In the genomic region with DNA sequence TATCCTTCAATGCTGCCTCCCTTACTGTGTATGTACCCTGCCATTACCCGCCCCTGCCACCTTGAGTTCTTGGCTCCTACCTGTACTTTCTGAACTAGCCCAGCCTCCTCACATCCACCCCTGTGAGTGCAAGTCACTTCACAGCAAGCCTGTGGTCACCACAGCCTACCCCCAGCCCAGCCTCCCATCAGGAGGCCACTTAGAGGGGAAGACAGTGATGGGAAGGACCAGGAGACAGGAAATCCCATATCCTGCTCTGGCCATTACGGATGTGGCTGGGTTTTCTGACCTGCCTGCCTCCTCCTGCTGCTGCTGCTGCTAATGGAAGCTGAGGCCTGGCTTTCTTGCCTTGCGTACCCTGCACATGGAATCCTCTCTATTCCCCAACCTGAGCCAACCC, we compare ENCODE assay signal across 10 mouse cellular contexts. TPM values are rescaled to one million over a fixed set of nuclear protein-coding genes. Genes with fewer than 3 reads are reported as not detected.
DNase-seq lines count a peak whose midpoint lies in the region; ATAC-seq and TF ChIP-seq lines count a peak whose summit lies in the region.
"Had no signal": no experiment of that assay in that cellular context is flagged by ENCODE, and none has a peak within 500 bp of the region (broad histone marks: within the 10 kb centered on the region; RNA-seq: fewer than 3 reads in every experiment).

No protein-coding gene starts in this region.

- no peaks in the 10 kb centered on the region for H3K9me3 ChIP-seq in forebrain, embryonic 12.5 days
- H3K9me3 ChIP-seq in forebrain, embryonic 11.5 days (ENCODE audit: control insufficient read depth, low read length): no peaks in the 10 kb centered on the region
- no peaks in the 10 kb centered on the region for H3K9me3 ChIP-seq in lung, embryonic 14.5 days (ENCODE audit: low read depth, low read length)
- no peaks in the 10 kb centered on the region for H3K9me3 ChIP-seq in intestine, postnatal 0 days (ENCODE audit: control insufficient read depth)
- H3K9me3 ChIP-seq: limb, embryonic 13.5 days had no signal

- TF ChIP-seq CTCF in lung, embryonic 14.5 days (IDR thresholded peaks at IDR 0.05; ENCODE audit: low read depth): no peak
- no peak for TF ChIP-seq CTCF in lung, adult 2 months (IDR thresholded peaks at IDR 0.05; ENCODE audit: insufficient read depth, low read length)
- TF ChIP-seq CTCF in intestine, postnatal 0 days (IDR thresholded peaks at IDR 0.05; ENCODE audit: low read depth): 0 out of 2 replicates have a peak, but pooled peaks have one; percentile 2
- no peak for TF ChIP-seq CTCF in small intestine, adult 2 months (IDR thresholded peaks at IDR 0.05; ENCODE audit: extremely low read depth, insufficient read length, insufficient replicate concordance, low read depth, low read length)

- no peak for DNase-seq in forebrain, embryonic 11.5 days (ENCODE audit: low spot score)
- no peak for DNase-seq in lung, embryonic 14.5 days
- no peak for DNase-seq in lung, adult 2 months
- no peak for DNase-seq in thymus, postnatal 25 days
- no peak for DNase-seq in adrenal gland, postnatal 25 days
- DNase-seq: cerebellum, postnatal 36 days had no signal

- no peaks in the 10 kb centered on the region for H3K27me3 ChIP-seq in forebrain, embryonic 12.5 days
- H3K27me3 ChIP-seq in forebrain, embryonic 11.5 days (ENCODE audit: control insufficient read depth, insufficient read depth, low read length): no peaks in the 10 kb centered on the region
- no peaks in the 10 kb centered on the region for H3K27me3 ChIP-seq in lung, embryonic 14.5 days (ENCODE audit: insufficient read depth, low read length)
- no peaks in the 10 kb centered on the region for H3K27me3 ChIP-seq in intestine, postnatal 0 days (replicated peaks; ENCODE audit: control insufficient read depth, insufficient read depth, low read length)
- H3K27me3 ChIP-seq in small intestine, adult 2 months (ENCODE audit: control insufficient read depth, insufficient read depth, low read length): no peaks in the 10 kb centered on the region

- H3K4me1 ChIP-seq in forebrain, embryonic 12.5 days: peaks cover 16% of the 10 kb centered on the region; the same call in 1 of the 2 replicates
- H3K4me1 ChIP-seq in forebrain, embryonic 11.5 days (replicated peaks; ENCODE audit: control insufficient read depth, insufficient read depth, low read length): 0 out of 2 replicates have a peak, but pooled peaks cover 2% of the 10 kb centered on the region
- H3K4me1 ChIP-seq in lung, embryonic 14.5 days (ENCODE audit: insufficient read depth): peaks cover 8% of the 10 kb centered on the region; the same call in 1 of the 2 replicates
- H3K4me1 ChIP-seq in lung, adult 2 months (ENCODE audit: control insufficient read depth, insufficient read depth, low read length): peaks cover 35% of the 10 kb centered on the region
- H3K4me1 ChIP-seq in intestine, postnatal 0 days (replicated peaks; ENCODE audit: control insufficient read depth, insufficient read depth, low read length): 0 out of 2 replicates have a peak, but pooled peaks cover 6% of the 10 kb centered on the region
- H3K4me1 ChIP-seq in small intestine, adult 2 months (ENCODE audit: control insufficient read depth, insufficient read depth, insufficient read length, low read length): peaks cover 38% of the 10 kb centered on the region

- no peak for TF ChIP-seq POLR2A in lung, adult 2 months (IDR thresholded peaks at IDR 0.05; ENCODE audit: borderline replicate concordance, extremely low read depth, low read depth, low read length)
- no peak for TF ChIP-seq POLR2A in small intestine, adult 2 months (IDR thresholded peaks at IDR 0.05; ENCODE audit: low read depth, low read length)

- H3K36me3 ChIP-seq in forebrain, embryonic 12.5 days (replicated peaks): no peaks in the 10 kb centered on the region
- H3K36me3 ChIP-seq in forebrain, embryonic 11.5 days (ENCODE audit: control insufficient read depth, insufficient read depth, low read length): no peaks in the 10 kb centered on the region
- 0 out of 2 replicates have a peak, but pooled peaks cover 6% of the 10 kb centered on the region for H3K36me3 ChIP-seq in lung, embryonic 14.5 days (ENCODE audit: insufficient read depth)
- peaks cover 17% of the 10 kb centered on the region; the same call in 1 of the 2 replicates for H3K36me3 ChIP-seq in intestine, postnatal 0 days (ENCODE audit: control insufficient read depth, insufficient read depth)
- peaks cover 22% of the 10 kb centered on the region for H3K36me3 ChIP-seq in small intestine, adult 2 months (ENCODE audit: control insufficient read depth, insufficient read depth, low read length)
- H3K36me3 ChIP-seq: limb, embryonic 13.5 days had no signal

- H3K4me2 ChIP-seq in forebrain, embryonic 12.5 days: no peak overlapping the region
- no peak overlapping the region for H3K4me2 ChIP-seq in forebrain, embryonic 11.5 days (ENCODE audit: low read depth, low read length, severe bottlenecking)
- H3K4me2 ChIP-seq in lung, embryonic 14.5 days: no peak overlapping the region
- peak overlapping the region; percentile 7; the same call in 1 of the 2 replicates for H3K4me2 ChIP-seq in intestine, postnatal 0 days (replicated peaks; ENCODE audit: low read depth)
- H3K4me2 ChIP-seq: limb, embryonic 13.5 days had no signal

- no peak for ATAC-seq in forebrain, embryonic 12.5 days (ENCODE audit: low FRiP score)
- no peak for ATAC-seq in forebrain, embryonic 11.5 days (replicated peaks; ENCODE audit: low FRiP score)
- ATAC-seq in lung, embryonic 14.5 days (ENCODE audit: insufficient read depth): no peak
- ATAC-seq in intestine, postnatal 0 days: no peak

- no peak overlapping the region for H3K4me3 ChIP-seq in forebrain, embryonic 12.5 days (replicated peaks)
- H3K4me3 ChIP-seq in forebrain, embryonic 11.5 days (ENCODE audit: low read depth, low read length): no peak overlapping the region
- no peak overlapping the region for H3K4me3 ChIP-seq in lung, embryonic 14.5 days (ENCODE audit: low read depth, low read length)
- no peak overlapping the region for H3K4me3 ChIP-seq in lung, adult 2 months (replicated peaks; ENCODE audit: extremely low read depth, low read depth, low read length)
- no peak overlapping the region for H3K4me3 ChIP-seq in intestine, postnatal 0 days (ENCODE audit: low read depth, low read length)
- H3K4me3 ChIP-seq in small intestine, adult 2 months (ENCODE audit: low read depth, low read length): no peak overlapping the region
- H3K4me3 ChIP-seq: limb, embryonic 13.5 days had no signal

- H3K27ac ChIP-seq in forebrain, embryonic 12.5 days: 0 out of 2 replicates have a peak overlapping the region, but pooled peaks have one; percentile 26
- H3K27ac ChIP-seq in forebrain, embryonic 11.5 days (ENCODE audit: low read depth, low read length): no peak overlapping the region
- peak overlapping the region; percentile 69 for H3K27ac ChIP-seq in lung, embryonic 14.5 days (ENCODE audit: low read depth)
- peak overlapping the region; percentile 62 for H3K27ac ChIP-seq in intestine, postnatal 0 days (ENCODE audit: low read depth, low read length)
- peak overlapping the region; percentile 42 for H3K27ac ChIP-seq in small intestine, adult 2 months (ENCODE audit: insufficient read depth, low read depth, low read length)

- H3K9ac ChIP-seq in forebrain, embryonic 12.5 days: no peak overlapping the region
- H3K9ac ChIP-seq in forebrain, embryonic 11.5 days (ENCODE audit: low read length): no peak overlapping the region
- H3K9ac ChIP-seq in lung, embryonic 14.5 days: no peak overlapping the region
- no peak overlapping the region for H3K9ac ChIP-seq in intestine, postnatal 0 days (ENCODE audit: low read depth, low read length)
- H3K9ac ChIP-seq: limb, embryonic 13.5 days had no signal

- 78% methylated on average over 3 of the region's 3 CpGs for WGBS in forebrain, embryonic 12.5 days
- WGBS in forebrain, embryonic 11.5 days: 75% methylated on average over 3 of the region's 3 CpGs
- 64% methylated on average over 3 of the region's 3 CpGs for WGBS in lung, embryonic 14.5 days
- 48% methylated on average over 3 of the region's 3 CpGs for WGBS in lung, adult 2 months
- WGBS in intestine, postnatal 0 days: 75% methylated on average over 3 of the region's 3 CpGs
- WGBS in small intestine, adult 2 months: 77% methylated on average over 3 of the region's 3 CpGs

RNA-seq across cellular contexts. Expression of gene Mfng, which starts 14.8 kb away (rescaled TPM):
- polyA plus RNA-seq in forebrain, embryonic 12.5 days (2016; fragmentation: Nextera tagmentation; extraction: Ambion mirVana): 137 and 147 TPM in 2 replicates
- polyA plus RNA-seq in forebrain, embryonic 11.5 days (2014; fragmentation: Nextera tagmentation; extraction: Ambion mirVana): 108 and 113 TPM in 2 replicates
- polyA plus RNA-seq in lung, embryonic 14.5 days (2014; fragmentation: Nextera tagmentation; extraction: Ambion mirVana): 28.7 and 34.3 TPM in 2 replicates
- 78.0 and 98.3 TPM in 2 replicates for polyA plus RNA-seq in lung, adult 2 months (2012; rRNA removed)
- 7.2 and 7.6 TPM in 2 replicates for polyA plus RNA-seq in intestine, postnatal 0 days (2015; fragmentation: Nextera tagmentation; extraction: Ambion mirVana)
- polyA plus RNA-seq in small intestine, adult 2 months (2012; rRNA removed): 4.7 and 7.9 TPM in 2 replicates
- 11.9 and 14.5 TPM in 2 replicates for total RNA-seq in adrenal gland, postnatal 25 days (2021)

RNA-seq across cellular contexts. Expression of gene Card10, which starts 14.8 kb away (rescaled TPM):
- polyA plus RNA-seq in forebrain, embryonic 12.5 days (2016; fragmentation: Nextera tagmentation; extraction: Ambion mirVana): 2.0 and 2.1 TPM in 2 replicates
- polyA plus RNA-seq in forebrain, embryonic 11.5 days (2014; fragmentation: Nextera tagmentation; extraction: Ambion mirVana): 2.3 and 2.7 TPM in 2 replicates
- polyA plus RNA-seq in lung, embryonic 14.5 days (2014; fragmentation: Nextera tagmentation; extraction: Ambion mirVana): 7.8 and 8.5 TPM in 2 replicates
- 61.5 and 73.5 TPM in 2 replicates for polyA plus RNA-seq in lung, adult 2 months (2012; rRNA removed)
- polyA plus RNA-seq in intestine, postnatal 0 days (2015; fragmentation: Nextera tagmentation; extraction: Ambion mirVana): 3.2 and 3.9 TPM in 2 replicates
- polyA plus RNA-seq in small intestine, adult 2 months (2012; rRNA removed): 15.8 and 28.3 TPM in 2 replicates
- 6.5 and 7.0 TPM in 2 replicates for total RNA-seq in adrenal gland, postnatal 25 days (2021)

RNA-seq across cellular contexts. Expression of gene Cdc42ep1, which starts 54.4 kb away (rescaled TPM):
- polyA plus RNA-seq in forebrain, embryonic 12.5 days (2016; fragmentation: Nextera tagmentation; extraction: Ambion mirVana): 7.7 and 8.4 TPM in 2 replicates
- polyA plus RNA-seq in forebrain, embryonic 11.5 days (2014; fragmentation: Nextera tagmentation; extraction: Ambion mirVana): 9.6 and 10.4 TPM in 2 replicates
- polyA plus RNA-seq in lung, embryonic 14.5 days (2014; fragmentation: Nextera tagmentation; extraction: Ambion mirVana): 93.2 and 101 TPM in 2 replicates
- polyA plus RNA-seq in lung, adult 2 months (2012; rRNA removed): 221 and 277 TPM in 2 replicates
- polyA plus RNA-seq in intestine, postnatal 0 days (2015; fragmentation: Nextera tagmentation; extraction: Ambion mirVana): 16.8 and 17.0 TPM in 2 replicates
- 18.9 and 26.0 TPM in 2 replicates for polyA plus RNA-seq in small intestine, adult 2 months (2012; rRNA removed)
- total RNA-seq in adrenal gland, postnatal 25 days (2021): 38.8 and 43.4 TPM in 2 replicates
